Mouse (Mus musculus) hindbrain, postnatal 0 days (tissue): Measurements from ENCODE around the gene Atp8a1. TPM values are rescaled to one million over a fixed set of nuclear protein-coding genes. Genes with fewer than 3 reads are reported as not detected.

Experiments
- ATAC-seq: fragments of 200-750 bp; cut with Nextera tagmentation; 2 replicates; pipeline ENCODE4 v1.8.0; 2017; ENCODE audit warnings: mild to moderate bottlenecking, moderate TSS enrichment, moderate library complexity
- DNase-seq: peaks from one replicate; pipeline ENCODE4 v3.0.0-alpha.2; 2015; ENCODE audit warnings: low spot score
- H3K27ac ChIP-seq: fragments of 300-500 bp; sonication (generic); 2 replicates; pipeline ENCODE4 v1.5.1; 2014; ENCODE audit warnings: mild to moderate bottlenecking
- H3K27me3 ChIP-seq: fragments of 300-500 bp; sonication (generic); 2 replicates; pipeline ENCODE4 v1.6.1; 2014; ENCODE audit warnings: low read length, mixed read lengths; ENCODE audit not compliant: insufficient read depth
- H3K36me3 ChIP-seq: fragments of 300-500 bp; sonication (generic); 2 replicates; pipeline ENCODE4 v1.6.1; 2014; ENCODE audit warnings: low read length, mixed read lengths; ENCODE audit not compliant: insufficient read depth
- H3K4me1 ChIP-seq: fragments of 300-500 bp; sonication (generic); 2 replicates; pipeline ENCODE4 v1.6.1; 2014; ENCODE audit warnings: antibody characterized with exemption, low read length, mixed read lengths; ENCODE audit not compliant: insufficient read depth
- H3K4me2 ChIP-seq: fragments of 300-500 bp; sonication (generic); 2 replicates; pipeline ENCODE4 v1.6.1; 2014; ENCODE audit warnings: low read depth, mild to moderate bottlenecking, low read length, moderate library complexity, mixed read lengths
- H3K4me3 ChIP-seq: fragments of 300-500 bp; sonication (generic); 2 replicates; pipeline ENCODE4 v1.5.1; 2014; ENCODE audit warnings: low read length
- H3K9ac ChIP-seq: fragments of 300-500 bp; sonication (generic); replicated peaks from 2 replicates; pipeline ENCODE4 v1.6.1; 2014; ENCODE audit warnings: mild to moderate bottlenecking, low read length, moderate library complexity, mixed read lengths
- H3K9me3 ChIP-seq: fragments of 300-500 bp; sonication (generic); 2 replicates; pipeline ENCODE4 v1.6.1; 2016; ENCODE audit warnings: low read length, mixed read lengths
- CTCF ChIP-seq: IDR thresholded peaks from 2 replicates; pipeline ENCODE4 v1.5.1; 2016; ENCODE audit warnings: antibody characterized with exemption, control low read depth, low read depth
- WGBS: fragments of 180-500 bp; shearing (Covaris S2); extraction: QIAGEN DNeasy Blood & Tissue Kit; methylation state at CpG from one replicate; pipeline ENCODE4 v1.1.7; 2014; 5-methylcytosine and 5-hydroxymethylcytosine counted together
- polyA plus RNA-seq: library from polyadenylated mRNA; unstranded; fragments of >200 nt; fragmentation: Nextera tagmentation; extraction: Ambion mirVana; gene quantifications from 2 replicates; pipeline ENCODE4 v1.2.1, GENCODE M21; 2015
- total RNA-seq: library from RNA; depleted of rRNA; stranded (reverse); fragments of >200 nt; gene quantifications from 2 replicates; pipeline ENCODE4 v1.2.3, GENCODE M21; 2014; rRNA removed

Gene Atp8a1
- total RNA-seq (78.2 and 125 TPM in 2 replicates), polyA plus RNA-seq (37.8 and 41.1 TPM in 2 replicates)

- under 1% methylated on average over 57 of the region's 64 CpGs for WGBS
- H3K4me1 ChIP-seq: peaks cover 13% of the 10 kb centered on the region
Measured at GRCm38 (mm10) chr5:67847253-67848165, at the start of gene Atp8a1. Gene Atp8a1 (minus strand): TSS chr5:67847434.

GRCm38 (mm10) chr5:67884422-67885210, 37.4 kb upstream of the Atp8a1 start:
- no peak for TF ChIP-seq CTCF
- H3K36me3 ChIP-seq: no peaks in the 10 kb centered on the region
- no peaks in the 10 kb centered on the region for H3K4me1 ChIP-seq
- H3K9me3 ChIP-seq: no peaks in the 10 kb centered on the region
- no peak overlapping the region for H3K4me3 ChIP-seq
- no peak for ATAC-seq
- 22% methylated on average over 9 of the region's 9 CpGs for WGBS
- peak overlapping the region; percentile 31 for H3K4me2 ChIP-seq
- H3K9ac ChIP-seq: no peak overlapping the region
- DNase-seq: peak; percentile 22
- H3K27me3 ChIP-seq: no peaks in the 10 kb centered on the region
- no peak overlapping the region for H3K27ac ChIP-seq

More at GRCm38 (mm10) chr5:67847253-67848165, at the start of gene Atp8a1:
- DNase-seq (peak; percentile 99), ATAC-seq (peak; percentile 97)
- peak within 1 kb of the TSS; percentile 77 for H3K9ac ChIP-seq
- H3K9me3 ChIP-seq: no peaks in the 10 kb centered on the region
- H3K27me3 ChIP-seq: no peaks in the 10 kb centered on the region
- peak within 1 kb of the TSS; percentile 93 for H3K27ac ChIP-seq
- TF ChIP-seq CTCF: peak; percentile 56
- H3K36me3 ChIP-seq: no peaks in the 10 kb centered on the region
- peak within 1 kb of the TSS; percentile 81 for H3K4me3 ChIP-seq
- H3K4me2 ChIP-seq: peak within 1 kb of the TSS; percentile 84

GRCm38 (mm10) chr5:67883564-67884171, 36.4 kb upstream of the Atp8a1 start:
- 68% methylated on average over 1 of the region's 1 CpGs for WGBS
- Histone ChIP-seq H3K4me1 (no peaks in the 10 kb centered on the region), H3K4me3 (no peak overlapping the region), H3K36me3 (no peaks in the 10 kb centered on the region), H3K27ac (no peak overlapping the region), H3K4me2 (no peak overlapping the region), H3K9me3 (no peaks in the 10 kb centered on the region), H3K27me3 (no peaks in the 10 kb centered on the region), H3K9ac (no peak overlapping the region)
- ATAC-seq: no peak
- TF ChIP-seq CTCF: no peak
- DNase-seq: no peak

GRCm38 (mm10) chr5:67871414-67871813, 24.2 kb upstream of the Atp8a1 start:
- H3K27me3 ChIP-seq: no peaks in the 10 kb centered on the region
- no peaks in the 10 kb centered on the region for H3K4me1 ChIP-seq
- ATAC-seq (no peak), DNase-seq (peak; percentile 59)
- no peak overlapping the region for H3K4me3 ChIP-seq
- no peak for TF ChIP-seq CTCF
- H3K9me3 ChIP-seq: no peaks in the 10 kb centered on the region
- no peak overlapping the region for H3K9ac ChIP-seq
- 36% methylated on average over 3 of the region's 3 CpGs for WGBS
- H3K36me3 ChIP-seq: no peaks in the 10 kb centered on the region
- no peak overlapping the region for H3K4me2 ChIP-seq
- H3K27ac ChIP-seq: no peak overlapping the region

GRCm38 (mm10) chr5:67866221-67866620, 19.0 kb upstream of the Atp8a1 start:
- Histone ChIP-seq H3K27ac (no peak overlapping the region), H3K4me1 (no peaks in the 10 kb centered on the region), H3K27me3 (no peaks in the 10 kb centered on the region), H3K36me3 (no peaks in the 10 kb centered on the region), H3K4me2 (no peak overlapping the region), H3K9me3 (no peaks in the 10 kb centered on the region), H3K4me3 (no peak overlapping the region), H3K9ac (no peak overlapping the region)
- DNase-seq (no peak), ATAC-seq (no peak)
- WGBS: 58% methylated on average over 9 of the region's 9 CpGs
- no peak for TF ChIP-seq CTCF

- Histone ChIP-seq H3K36me3 (no peaks in the 10 kb centered on the region), H3K27ac (no peak overlapping the region), H3K9ac (no peak overlapping the region), H3K4me3 (no peak overlapping the region), H3K4me1 (no peaks in the 10 kb centered on the region), H3K4me2 (no peak overlapping the region), H3K9me3 (no peaks in the 10 kb centered on the region), H3K27me3 (no peaks in the 10 kb centered on the region)
- DNase-seq (no peak), ATAC-seq (no peak)
- WGBS: 74% methylated on average over 5 of the region's 5 CpGs
- TF ChIP-seq CTCF: no peak
Measured at GRCm38 (mm10) chr5:67865670-67866069, 18.4 kb upstream of the Atp8a1 start.
